Mouse (Mus musculus): ENCODE data around the gene Tnk2. TPM values are rescaled to one million over a fixed set of nuclear protein-coding genes. Genes with fewer than 3 reads are reported as not detected.

Tnk2 gene
- polyA plus RNA-seq, 1 experiment, result 35.8 TPM

DNA sequence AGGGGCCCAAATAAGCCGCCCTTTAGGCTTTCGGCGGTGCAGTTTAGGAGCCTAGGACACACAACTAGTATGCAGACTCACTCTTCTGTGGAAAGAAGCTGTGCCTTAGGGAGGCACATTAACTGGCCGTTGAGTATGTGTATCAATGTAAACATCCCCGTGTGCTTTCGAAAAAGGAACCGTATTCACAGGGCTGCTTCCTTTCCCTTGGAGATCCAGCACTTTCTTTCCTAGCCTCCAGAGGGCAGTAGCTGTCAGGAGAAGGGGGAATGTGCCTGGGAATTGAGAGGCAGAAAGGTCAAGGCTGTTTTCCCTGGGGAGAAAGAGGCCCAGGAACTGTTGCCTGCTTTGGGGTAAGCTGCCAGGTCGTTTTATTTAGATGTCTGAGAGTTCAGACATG lies 15.7 kb downstream of the Tnk2 start:
- H3K27ac ChIP-seq (ENCODE audit: insufficient read depth, low read depth, low read length), result no peak overlapping the region
- H3K4me3 ChIP-seq (ENCODE audit: insufficient read depth, low read depth, low read length), result peak overlapping the region; percentile 5; the same call in 1 of the 2 replicates
- peak; percentile 99 for TF ChIP-seq CTCF (conservative IDR thresholded peaks at IDR 0.05; ENCODE audit: insufficient read depth, insufficient read length, low read depth, low read length)
- TF ChIP-seq POLR2A (IDR thresholded peaks at IDR 0.05; ENCODE audit: low read depth, low read length), result no peak
- H3K36me3 ChIP-seq (ENCODE audit: control insufficient read depth, insufficient read depth, low read length), result no peaks in the 10 kb centered on the region
- H3K27me3 ChIP-seq (replicated peaks; ENCODE audit: control insufficient read depth, insufficient read depth, low read length), result no peaks in the 10 kb centered on the region
- peak; percentile 81 for DNase-seq
- WGBS, result 14% methylated on average over 8 of the region's 8 CpGs
- peaks cover 8% of the 10 kb centered on the region for H3K4me1 ChIP-seq (ENCODE audit: control insufficient read depth, insufficient read depth, low read length)

DNA sequence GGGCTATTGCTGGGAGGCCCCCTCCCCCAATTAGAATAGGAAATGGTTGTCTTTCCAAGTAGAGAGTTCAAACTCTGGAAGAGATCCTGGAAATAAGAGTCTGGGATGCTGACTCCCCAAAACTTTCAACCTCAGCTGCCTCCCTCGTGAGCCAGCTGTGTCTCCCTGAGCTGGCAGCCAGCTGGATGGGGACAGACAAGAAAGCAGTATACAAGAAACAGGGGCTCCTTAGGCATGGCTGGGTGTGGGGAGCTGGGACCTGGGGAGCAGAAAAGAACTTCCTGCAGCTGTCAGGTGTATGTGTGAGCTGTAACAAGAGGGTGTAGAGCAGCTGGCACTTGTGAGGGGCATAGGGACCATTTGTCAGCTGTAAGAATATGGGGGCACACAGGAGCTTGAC lies 16.4 kb downstream of the Tnk2 start:
- Histone ChIP-seq H3K4me3 (ENCODE audit: insufficient read depth, low read depth, low read length) (no peak overlapping the region), H3K27me3 (replicated peaks; ENCODE audit: control insufficient read depth, insufficient read depth, low read length) (no peaks in the 10 kb centered on the region), H3K36me3 (ENCODE audit: control insufficient read depth, insufficient read depth, low read length) (no peaks in the 10 kb centered on the region), H3K4me1 (ENCODE audit: control insufficient read depth, insufficient read depth, low read length) (peaks cover 8% of the 10 kb centered on the region), H3K27ac (ENCODE audit: insufficient read depth, low read depth, low read length) (peak overlapping the region; percentile 49; the same call in 1 of the 2 replicates)
- TF ChIP-seq CTCF (conservative IDR thresholded peaks at IDR 0.05; ENCODE audit: insufficient read depth, insufficient read length, low read depth, low read length) (no peak), POLR2A (IDR thresholded peaks at IDR 0.05; ENCODE audit: low read depth, low read length) (no peak)
- 35% methylated on average over 1 of the region's 1 CpGs for WGBS
- DNase-seq, result no peak

DNA sequence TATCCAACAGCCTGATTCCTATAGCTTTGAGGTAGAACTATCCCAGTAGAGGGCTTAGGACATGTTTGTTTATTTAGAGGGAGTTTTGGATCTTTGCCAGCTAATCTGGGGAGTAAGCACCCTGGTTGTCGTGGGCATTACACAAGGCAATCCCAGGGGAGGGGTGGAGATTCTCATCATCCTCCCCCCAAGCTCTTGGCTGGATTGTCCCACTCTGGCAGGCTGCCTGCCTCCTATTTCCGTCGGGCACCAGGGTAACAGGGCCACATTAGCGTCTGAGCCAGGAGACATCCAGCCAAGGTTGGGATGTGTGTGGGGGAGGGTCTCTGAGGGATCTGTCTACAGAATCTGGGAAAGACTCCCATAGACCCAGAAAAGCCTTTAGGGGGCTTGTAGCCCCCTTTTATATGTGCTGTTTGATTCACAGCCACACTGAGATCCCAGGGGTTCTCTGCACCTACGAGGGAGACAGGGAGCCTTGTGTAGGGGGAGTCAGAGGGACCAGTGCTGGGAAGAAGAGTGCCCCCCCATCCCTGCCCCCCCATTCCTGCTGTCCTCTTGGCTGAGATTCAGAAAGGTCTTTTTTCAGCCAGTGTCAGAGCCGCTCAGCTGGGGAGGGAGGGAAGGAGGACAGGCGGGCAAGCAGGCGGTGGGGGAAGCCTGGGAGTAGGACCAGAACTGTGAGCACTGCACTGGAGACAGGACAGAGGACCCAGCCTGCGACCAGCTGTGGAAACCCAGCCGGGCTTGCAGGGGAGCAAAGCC lies 17.1 kb downstream of the Tnk2 start:
- peak; percentile 78 for DNase-seq
- H3K27ac ChIP-seq (ENCODE audit: insufficient read depth, low read depth, low read length), result peak overlapping the region; percentile 49; the same call in 1 of the 2 replicates
- H3K36me3 ChIP-seq (ENCODE audit: control insufficient read depth, insufficient read depth, low read length), result no peaks in the 10 kb centered on the region
- H3K27me3 ChIP-seq (replicated peaks; ENCODE audit: control insufficient read depth, insufficient read depth, low read length), result no peaks in the 10 kb centered on the region
- H3K4me1 ChIP-seq (ENCODE audit: control insufficient read depth, insufficient read depth, low read length), result peaks cover 8% of the 10 kb centered on the region
- no peak overlapping the region for H3K4me3 ChIP-seq (ENCODE audit: insufficient read depth, low read depth, low read length)
- WGBS, result 23% methylated on average over 10 of the region's 10 CpGs
- TF ChIP-seq CTCF (conservative IDR thresholded peaks at IDR 0.05; ENCODE audit: insufficient read depth, insufficient read length, low read depth, low read length) (no peak), POLR2A (IDR thresholded peaks at IDR 0.05; ENCODE audit: low read depth, low read length) (no peak)

DNA sequence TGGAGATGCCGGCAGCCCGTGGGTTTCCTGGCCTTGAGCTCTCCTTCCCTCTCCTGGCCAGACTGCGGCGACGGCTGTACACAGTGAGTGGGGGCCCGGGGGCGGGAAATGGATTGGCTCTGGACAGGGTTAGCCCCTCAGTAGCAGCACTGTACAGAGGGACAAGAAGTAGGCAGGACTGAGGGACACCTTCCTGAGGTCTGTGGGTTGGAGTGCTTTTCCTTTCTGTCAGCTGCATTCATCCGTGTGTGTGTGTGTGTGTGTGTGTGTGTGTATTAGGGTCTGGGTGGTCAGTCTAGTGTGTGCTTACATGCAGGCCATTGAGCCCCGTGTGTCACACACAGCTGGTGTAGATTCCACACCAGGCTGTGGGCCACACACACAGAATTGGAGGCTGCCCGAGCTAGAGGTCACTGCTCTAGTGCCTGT lies 17.8 kb downstream of the Tnk2 start:
- 40% methylated on average over 10 of the region's 10 CpGs for WGBS
- H3K27me3 ChIP-seq (replicated peaks; ENCODE audit: control insufficient read depth, insufficient read depth, low read length), result no peaks in the 10 kb centered on the region
- TF ChIP-seq POLR2A (IDR thresholded peaks at IDR 0.05; ENCODE audit: low read depth, low read length), result no peak
- no peak for DNase-seq
- H3K36me3 ChIP-seq (ENCODE audit: control insufficient read depth, insufficient read depth, low read length), result no peaks in the 10 kb centered on the region
- peak overlapping the region; percentile 14; the same call in 1 of the 2 replicates for H3K4me3 ChIP-seq (ENCODE audit: insufficient read depth, low read depth, low read length)
- H3K27ac ChIP-seq (ENCODE audit: insufficient read depth, low read depth, low read length), result peak overlapping the region; percentile 17; the same call in 1 of the 2 replicates
- H3K4me1 ChIP-seq (ENCODE audit: control insufficient read depth, insufficient read depth, low read length), result peaks cover 8% of the 10 kb centered on the region

DNA sequence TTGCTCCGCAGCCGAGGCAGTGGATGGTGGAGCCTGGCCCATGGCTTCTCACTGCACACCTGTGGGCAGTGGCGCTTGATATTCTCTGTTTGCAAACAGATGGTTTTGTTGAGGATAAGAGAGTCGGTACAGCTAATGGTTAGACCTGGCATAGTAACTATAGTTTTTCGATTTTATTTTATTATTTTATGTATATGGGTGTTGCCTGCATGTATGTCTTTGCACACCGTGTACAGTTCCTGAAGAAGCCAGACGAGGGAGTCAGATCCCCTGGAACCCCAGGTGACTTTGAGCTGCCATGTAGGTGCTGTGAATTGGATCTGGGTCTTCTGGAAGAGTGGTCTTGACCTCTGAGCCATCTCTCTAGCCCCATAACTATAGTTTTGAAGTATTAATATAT lies 18.7 kb downstream of the Tnk2 start:
- 91% methylated on average over 7 of the region's 7 CpGs for WGBS
- Histone ChIP-seq H3K36me3 (ENCODE audit: control insufficient read depth, insufficient read depth, low read length) (no peaks in the 10 kb centered on the region), H3K27me3 (replicated peaks; ENCODE audit: control insufficient read depth, insufficient read depth, low read length) (no peaks in the 10 kb centered on the region), H3K4me3 (ENCODE audit: insufficient read depth, low read depth, low read length) (no peak overlapping the region), H3K4me1 (ENCODE audit: control insufficient read depth, insufficient read depth, low read length) (peaks cover 8% of the 10 kb centered on the region), H3K27ac (ENCODE audit: insufficient read depth, low read depth, low read length) (no peak overlapping the region)
- DNase-seq, result no peak
- TF ChIP-seq POLR2A (IDR thresholded peaks at IDR 0.05; ENCODE audit: low read depth, low read length), result no peak
- TF ChIP-seq CTCF (conservative IDR thresholded peaks at IDR 0.05; ENCODE audit: insufficient read depth, insufficient read length, low read depth, low read length), result no peak

DNA sequence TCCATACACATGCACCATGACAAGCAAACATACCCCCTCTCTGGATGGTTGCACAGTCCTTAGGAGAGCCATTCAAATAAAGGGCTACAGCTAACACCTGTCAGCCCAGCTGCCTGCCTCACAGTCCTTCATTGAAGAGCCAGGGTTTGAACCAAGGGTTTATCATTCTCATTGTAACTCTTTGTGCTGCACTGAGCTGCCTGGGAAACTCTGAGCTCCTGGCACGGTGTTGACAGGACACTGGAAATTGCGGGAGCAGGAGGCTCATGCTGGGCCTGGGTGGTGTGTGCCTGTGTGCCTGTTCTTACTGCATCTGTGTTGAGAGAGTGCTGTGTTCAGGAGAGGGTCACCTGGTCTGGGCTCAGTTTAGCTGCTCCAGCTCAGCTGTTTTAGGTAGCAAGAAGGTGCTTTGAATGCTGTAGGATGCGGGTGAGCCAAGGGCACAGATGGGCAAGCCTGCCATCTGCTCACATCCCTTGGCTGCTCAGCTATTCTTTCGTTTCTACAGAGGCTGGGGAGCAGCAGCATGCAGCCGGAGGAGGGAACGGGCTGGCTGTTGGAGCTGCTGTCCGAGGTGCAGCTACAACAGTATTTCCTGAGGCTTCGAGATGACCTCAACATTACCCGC lies 19.7 kb downstream of the Tnk2 start:
- Histone ChIP-seq H3K4me1 (ENCODE audit: control insufficient read depth, insufficient read depth, low read length) (peaks cover 8% of the 10 kb centered on the region), H3K27me3 (replicated peaks; ENCODE audit: control insufficient read depth, insufficient read depth, low read length) (no peaks in the 10 kb centered on the region), H3K4me3 (ENCODE audit: insufficient read depth, low read depth, low read length) (no peak overlapping the region), H3K36me3 (ENCODE audit: control insufficient read depth, insufficient read depth, low read length) (no peaks in the 10 kb centered on the region), H3K27ac (ENCODE audit: insufficient read depth, low read depth, low read length) (no peak overlapping the region)
- no peak for DNase-seq
- TF ChIP-seq CTCF (conservative IDR thresholded peaks at IDR 0.05; ENCODE audit: insufficient read depth, insufficient read length, low read depth, low read length), result no peak
- no peak for TF ChIP-seq POLR2A (IDR thresholded peaks at IDR 0.05; ENCODE audit: low read depth, low read length)
- 78% methylated on average over 9 of the region's 9 CpGs for WGBS

DNA sequence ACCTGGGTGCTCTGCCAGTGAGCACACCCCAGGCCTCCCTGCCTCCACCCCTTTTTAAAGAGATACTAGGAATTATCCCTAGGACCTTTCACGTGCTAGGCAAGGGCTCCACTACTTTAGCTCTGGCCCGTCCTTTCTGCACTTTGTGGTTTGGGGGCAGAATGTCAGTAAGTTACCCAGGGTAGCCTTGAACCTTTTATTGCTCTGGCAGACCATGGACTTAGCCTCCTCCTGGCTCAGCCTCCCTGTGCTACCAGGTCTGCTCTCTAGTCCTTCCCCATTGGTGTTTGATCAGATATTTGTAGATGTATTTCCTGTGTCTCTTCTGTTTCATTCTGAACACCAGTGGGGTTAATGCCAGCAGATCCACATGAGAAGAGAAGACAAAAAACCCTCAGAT lies 20.5 kb downstream of the Tnk2 start:
- Histone ChIP-seq H3K36me3 (ENCODE audit: control insufficient read depth, insufficient read depth, low read length) (no peaks in the 10 kb centered on the region), H3K27ac (ENCODE audit: insufficient read depth, low read depth, low read length) (no peak overlapping the region), H3K4me3 (ENCODE audit: insufficient read depth, low read depth, low read length) (no peak overlapping the region), H3K27me3 (replicated peaks; ENCODE audit: control insufficient read depth, insufficient read depth, low read length) (no peaks in the 10 kb centered on the region), H3K4me1 (ENCODE audit: control insufficient read depth, insufficient read depth, low read length) (peaks cover 8% of the 10 kb centered on the region)
- 81% methylated on average over 2 of the region's 2 CpGs for WGBS
- no peak for DNase-seq
- no peak for TF ChIP-seq CTCF (conservative IDR thresholded peaks at IDR 0.05; ENCODE audit: insufficient read depth, insufficient read length, low read depth, low read length)
- no peak for TF ChIP-seq POLR2A (IDR thresholded peaks at IDR 0.05; ENCODE audit: low read depth, low read length)
